Mouse (Mus musculus) right cerebral cortex, adult 2 months (tissue): ENCODE measurements at regions not wholly inside any gene's neighbourhood (a gene's known extent, or its start where the extent isn't known, plus 50 kb on each side); places are given as distances from the start of the nearest gene placed in this dataset.
A peak's percentile ranks its signal among the peaks of the same experiment; 100 is the strongest.

Experiments used
- DNase-seq, 2 experiments: peaks; one replicate each; pipeline ENCODE4 v3.0.0; 2021 to 2022; ENCODE audit warnings: low spot score in 2 of 2

DNA sequence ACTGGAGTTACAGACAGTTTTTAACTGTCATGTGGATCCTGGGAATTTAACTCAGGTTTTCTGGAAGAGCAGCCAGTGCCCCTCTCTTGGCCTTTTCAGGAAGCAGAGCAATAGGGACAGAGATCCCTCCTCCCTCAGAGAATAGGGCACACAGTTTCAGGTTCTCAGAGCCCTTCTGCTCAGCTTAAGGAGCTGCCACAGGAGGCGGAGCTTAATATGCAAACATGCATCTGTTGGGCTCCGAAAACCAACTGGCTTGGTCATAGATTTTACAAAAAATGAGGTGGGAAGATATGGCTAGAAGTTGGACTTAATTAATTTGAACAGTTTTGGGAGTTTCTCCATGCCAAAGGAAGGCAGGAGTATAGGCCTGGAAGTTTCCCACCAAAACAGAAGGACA is 61.9 kb upstream of the Znrf2 start:
- DNase-seq = no peak

- no peak for DNase-seq
Observed at GRCm38 (mm10) chr6:54757511-54757911, 59.2 kb upstream of the Znrf2 start.

- DNase-seq = peak; percentile 66 to 73
Observed at GRCm38 (mm10) chr6:54758112-54758511, 58.6 kb upstream of the Znrf2 start.

DNA sequence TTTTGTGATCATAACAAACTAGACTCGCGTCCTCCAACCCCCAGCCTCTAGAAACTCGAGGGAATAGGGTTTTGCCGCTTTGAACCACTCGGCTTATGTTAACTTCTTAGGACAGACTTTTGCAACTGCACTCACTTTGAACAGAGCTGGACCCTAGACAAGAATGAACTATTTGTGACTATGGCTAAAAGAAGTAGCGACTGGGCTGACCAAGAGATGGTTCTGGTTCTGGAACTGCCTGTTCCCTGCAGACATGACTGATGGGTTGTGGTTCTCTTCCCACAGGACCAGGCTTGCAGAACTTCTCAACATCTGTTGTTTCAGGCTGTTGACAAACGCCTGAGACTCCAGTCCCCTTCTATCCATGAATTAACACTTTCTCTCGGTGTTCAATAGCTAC is 57.5 kb upstream of the Znrf2 start:
- DNase-seq = no peak

DNA sequence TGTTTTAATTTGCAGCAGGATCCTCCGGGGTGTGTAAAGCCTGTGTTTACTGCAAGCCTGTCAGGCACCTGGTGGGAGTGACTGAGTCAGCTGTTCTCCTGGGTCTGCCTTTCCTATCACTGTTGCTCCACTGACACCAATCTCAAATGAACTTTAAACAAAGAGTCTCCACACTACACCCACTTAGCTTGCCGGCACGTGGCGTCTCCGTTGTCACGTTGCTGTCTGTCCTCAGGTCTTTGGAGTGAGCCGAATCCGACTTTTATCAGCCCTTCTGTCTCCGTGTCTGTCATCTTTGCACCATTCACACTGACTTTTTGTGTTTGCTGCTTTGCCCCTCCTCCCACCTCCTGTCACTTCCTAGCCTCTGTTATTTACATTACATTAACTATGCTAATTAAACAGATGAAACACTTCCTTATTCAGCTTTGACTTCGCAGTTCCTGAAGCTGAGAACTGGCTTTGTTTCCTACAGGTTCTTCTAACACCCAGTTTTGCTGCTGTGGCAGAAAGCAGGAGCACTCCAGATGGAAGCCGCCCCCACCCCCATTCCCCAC is 56.7 kb upstream of the Znrf2 start:
- DNase-seq = peak; percentile 40 to 61

GRCm38 (mm10) chr6:54760541-54760940 is 56.2 kb upstream of the Znrf2 start:
- no peak for DNase-seq

- DNase-seq = no peak
Observed at GRCm38 (mm10) chr6:54762021-54762420, 54.7 kb upstream of the Znrf2 start.

- DNase-seq = no peak
Observed at GRCm38 (mm10) chr6:54762499-54762898, 54.2 kb upstream of the Znrf2 start.

GRCm38 (mm10) chr6:54763669-54764068 is 53.0 kb upstream of the Znrf2 start:
- no peak for DNase-seq

GRCm38 (mm10) chr6:54765715-54766114 is 51.0 kb upstream of the Znrf2 start:
- no peak for DNase-seq

DNA sequence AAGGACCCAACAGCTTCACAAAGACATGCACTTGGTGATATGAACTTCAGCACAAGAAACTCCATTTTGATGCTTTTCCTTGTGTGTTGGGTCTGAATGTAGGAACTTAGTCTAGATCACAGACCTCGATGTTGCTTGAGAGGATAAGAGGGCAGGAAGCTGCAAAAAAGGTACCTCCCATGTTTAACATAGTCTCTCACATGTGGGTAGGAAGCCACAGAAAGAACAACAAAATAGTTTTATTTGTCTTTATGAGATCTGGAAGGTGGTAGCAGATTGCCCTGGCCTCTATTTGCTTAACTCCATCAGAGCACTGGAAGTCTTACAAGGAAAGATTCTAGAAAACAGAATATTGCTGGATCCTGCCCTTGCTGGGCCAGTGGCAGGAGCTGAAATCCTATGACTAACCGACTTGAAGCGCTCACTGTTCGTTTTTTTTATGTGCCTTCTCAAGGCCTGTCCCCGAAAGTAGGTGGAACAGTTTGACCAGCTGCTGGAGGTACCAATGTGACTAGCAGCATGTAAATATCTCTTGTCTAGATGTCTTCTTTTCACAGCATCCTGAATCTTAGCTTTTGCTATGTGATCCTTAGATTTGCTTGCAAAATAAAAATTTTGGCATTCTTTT is 50.1 kb upstream of the Znrf2 start:
- DNase-seq = no peak
